Mouse (Mus musculus) neural tube, embryonic 10.5 days (tissue): ENCODE data around the gene Gm12216.
"Not testable (repeated sequence)": the region's sequence is repeated elsewhere in the genome, so short reads cannot be mapped to it uniquely, and the experiment has no call there.

Source experiments
- DNase-seq: peaks from one replicate; pipeline ENCODE4 v3.0.0-alpha.2; 2017; ENCODE audit warnings: low spot score; ENCODE audit errors: extremely low spot score

Gm12216 gene

GRCm38 (mm10) chr11:53873909-53874704 lies 15.1 kb upstream of the Gm12216 start:
- DNase-seq = not testable (repeated sequence)

GRCm38 (mm10) chr11:53871786-53872507 lies 12.9 kb upstream of the Gm12216 start:
- DNase-seq = no peak

GRCm38 (mm10) chr11:53869172-53869571 lies 10.1 kb upstream of the Gm12216 start:
- no peak for DNase-seq

- DNase-seq = not testable (repeated sequence)
Measured at GRCm38 (mm10) chr11:53868323-53868722, 9.3 kb upstream of the Gm12216 start.

GRCm38 (mm10) chr11:53864724-53865310 lies 5.8 kb upstream of the Gm12216 start:
- not testable (repeated sequence) for DNase-seq

GRCm38 (mm10) chr11:53860944-53861343 lies 1.9 kb upstream of the Gm12216 start:
- DNase-seq = not testable (repeated sequence)

- DNase-seq = no peak
Measured at GRCm38 (mm10) chr11:53858058-53858760, 847 bp downstream of the Gm12216 start.

GRCm38 (mm10) chr11:53853665-53854064 lies 5.4 kb downstream of the Gm12216 start:
- no peak for DNase-seq

GRCm38 (mm10) chr11:53851795-53852194 lies 7.3 kb downstream of the Gm12216 start:
- DNase-seq = no peak

GRCm38 (mm10) chr11:53849588-53850320 lies 9.3 kb downstream of the Gm12216 start:
- peak; percentile 74 for DNase-seq

GRCm38 (mm10) chr11:53845680-53846079 lies 13.4 kb downstream of the Gm12216 start:
- DNase-seq = no peak

GRCm38 (mm10) chr11:53843106-53843505 lies 15.9 kb downstream of the Gm12216 start:
- no peak for DNase-seq

GRCm38 (mm10) chr11:53842161-53842581 lies 16.9 kb downstream of the Gm12216 start:
- DNase-seq = no peak

GRCm38 (mm10) chr11:53841514-53841913 lies 17.5 kb downstream of the Gm12216 start:
- no peak for DNase-seq

- no peak for DNase-seq
Measured at GRCm38 (mm10) chr11:53839663-53840642, 19.1 kb downstream of the Gm12216 start.

- no peak for DNase-seq
Measured at GRCm38 (mm10) chr11:53839147-53839546, 19.9 kb downstream of the Gm12216 start.

GRCm38 (mm10) chr11:53837731-53838130 lies 21.3 kb downstream of the Gm12216 start:
- DNase-seq = no peak

- no peak for DNase-seq
Measured at GRCm38 (mm10) chr11:53835379-53836010, 23.6 kb downstream of the Gm12216 start.

GRCm38 (mm10) chr11:53825409-53825808 lies 33.6 kb downstream of the Gm12216 start:
- no peak for DNase-seq
